9 mouse cellular contexts compared by ENCODE assay signal in genomic region chr7:30908277-30908991, GRCm38 (mm10). TPM values are rescaled to one million over a fixed set of nuclear protein-coding genes. Genes with fewer than 3 reads are reported as not detected.
A peak's percentile ranks its signal among the peaks of the same experiment; 100 is the strongest.
DNase-seq lines count a peak whose midpoint lies in the region; ATAC-seq and TF ChIP-seq lines count a peak whose summit lies in the region.
"Had no signal": no experiment of that assay in that cellular context is flagged by ENCODE, and none has a peak within 500 bp of the region (broad histone marks: within the 10 kb centered on the region; RNA-seq: fewer than 3 reads in every experiment).

No protein-coding gene starts in this region.

- no peak for TF ChIP-seq RAD21 in MEL (IDR thresholded peaks at IDR 0.05; ENCODE audit: low read depth, low read length)

- H3K4me3 ChIP-seq in MEL (ENCODE audit: control insufficient read depth in 1 of 2, insufficient read depth in 1 of 2, low read depth in 2 of 2, low read length in 2 of 2) = no peak overlapping the region
- H3K4me3 ChIP-seq in lung, postnatal 0 days (ENCODE audit: low read depth, low read length) = peak overlapping the region; percentile 17; the same call in 1 of the 2 replicates
- no peak overlapping the region for H3K4me3 ChIP-seq in stomach, postnatal 0 days (ENCODE audit: low read depth, low read length)

- intact Hi-C loops in heart, postnatal 36 days (cut with DNase I) = no loop called here

- 3% methylated on average over 16 of the region's 26 CpGs for WGBS in lung, postnatal 0 days
- 2% methylated on average over 25 of the region's 26 CpGs for WGBS in stomach, postnatal 0 days

- no peak for TF ChIP-seq POLR2A in MEL (IDR thresholded peaks at IDR 0.05; ENCODE audit: control insufficient read depth in 1 of 2, insufficient read depth in 1 of 2, low read depth in 1 of 2, low read length in 2 of 2, poor library complexity in 1 of 2)

- TF ChIP-seq EP300 in MEL (IDR thresholded peaks at IDR 0.05; ENCODE audit: low read depth in 1 of 2, low read length in 2 of 2) = no peak
- TF ChIP-seq EP300 in lung, postnatal 0 days (IDR thresholded peaks at IDR 0.05) = no peak
- no peak for TF ChIP-seq EP300 in stomach, postnatal 0 days (optimal IDR thresholded peaks at IDR 0.05)

- no peak for TF ChIP-seq CTCF in MEL (IDR thresholded peaks at IDR 0.05 in 2 of 3, conservative IDR thresholded peaks at IDR 0.05 in 1 of 3; ENCODE audit: control insufficient read depth in 1 of 3, insufficient read depth in 1 of 3, low read depth in 2 of 3, low read length in 3 of 3, poor library complexity in 1 of 3, severe bottlenecking in 1 of 3)
- no peak for TF ChIP-seq CTCF in lung, postnatal 0 days (IDR thresholded peaks at IDR 0.05)
- TF ChIP-seq CTCF in stomach, postnatal 0 days (IDR thresholded peaks at IDR 0.05; ENCODE audit: low read depth) = no peak; the same call in 1 of the 2 replicates

- H3K27ac ChIP-seq in MEL (ENCODE audit: control insufficient read depth, low read depth, low read length) = no peak overlapping the region
- no peak overlapping the region for H3K27ac ChIP-seq in lung, postnatal 0 days (ENCODE audit: low read length)
- H3K27ac ChIP-seq in stomach, postnatal 0 days (replicated peaks) = no peak overlapping the region

- peaks cover 0 to 1% of the 10 kb centered on the region in 2 experiments; a peak in 1 of 4 replicates for H3K27me3 ChIP-seq in MEL (ENCODE audit: control insufficient read depth in 1 of 2, insufficient read depth in 2 of 2, low read length in 2 of 2)
- no peaks in the 10 kb centered on the region for H3K27me3 ChIP-seq in lung, postnatal 0 days (replicated peaks; ENCODE audit: insufficient read depth, low read length)
- H3K27me3 ChIP-seq in stomach, postnatal 0 days (ENCODE audit: control insufficient read depth, insufficient read depth, low read length) = no peaks in the 10 kb centered on the region

- peak; percentile 9 for DNase-seq in MEL (ENCODE audit: low read depth, low spot score)
- peak; percentile 79 for DNase-seq in embryo, embryonic 10 days (ENCODE audit: low spot score)
- DNase-seq in induced T-regulatory cell, adult 2 months (ENCODE audit: low read depth) = peak; percentile 46
- DNase-seq in lung, postnatal 0 days (ENCODE audit: low spot score) = peak; percentile 71
- DNase-seq in stomach, postnatal 0 days (ENCODE audit: low spot score) = peak; percentile 67
- no peak for DNase-seq in thymus, postnatal 14 days
- DNase-seq in cerebellum, postnatal 4 days (ENCODE audit: low spot score in 2 of 2) = no peak
- DNase-seq in heart, postnatal 36 days = no peak

- H3K9me3 ChIP-seq in MEL (replicated peaks; ENCODE audit: insufficient read depth, low read length) = no peaks in the 10 kb centered on the region
- H3K9me3 ChIP-seq in lung, postnatal 0 days (ENCODE audit: low read length) = no peaks in the 10 kb centered on the region
- no peaks in the 10 kb centered on the region for H3K9me3 ChIP-seq in stomach, postnatal 0 days (ENCODE audit: control insufficient read depth, low read length)

- no peaks in the 10 kb centered on the region for H3K36me3 ChIP-seq in MEL (ENCODE audit: control insufficient read depth in 1 of 2, insufficient read depth in 2 of 2, low read length in 2 of 2)
- H3K36me3 ChIP-seq in lung, postnatal 0 days (ENCODE audit: insufficient read depth, low read length) = no peaks in the 10 kb centered on the region
- no peaks in the 10 kb centered on the region for H3K36me3 ChIP-seq in stomach, postnatal 0 days (ENCODE audit: control insufficient read depth, insufficient read depth, low read length)

- H3K4me1 ChIP-seq in MEL (ENCODE audit: control insufficient read depth in 1 of 2, insufficient read depth in 2 of 2, low read length in 2 of 2) = no peaks in the 10 kb centered on the region
- no peaks in the 10 kb centered on the region for H3K4me1 ChIP-seq in lung, postnatal 0 days (ENCODE audit: insufficient read depth, low read depth, low read length)
- no peaks in the 10 kb centered on the region; the same call in 1 of the 2 replicates for H3K4me1 ChIP-seq in stomach, postnatal 0 days (replicated peaks; ENCODE audit: control insufficient read depth, insufficient read depth)

- H3K79me2 ChIP-seq in MEL (ENCODE audit: control insufficient read depth, insufficient read depth, low read length, poor library complexity) = no peaks in the 10 kb centered on the region

- peak overlapping the region; percentile 52 for H3K4me2 ChIP-seq in lung, postnatal 0 days (replicated peaks; ENCODE audit: low read depth, low read length)
- H3K4me2 ChIP-seq in stomach, postnatal 0 days (replicated peaks; ENCODE audit: low read depth) = peak overlapping the region; percentile 45

- ATAC-seq in lung, postnatal 0 days = peak; percentile 85
- peak; percentile 56 for ATAC-seq in stomach, postnatal 0 days (ENCODE audit: low FRiP score, low TSS enrichment)

- H3K9ac ChIP-seq in MEL (ENCODE audit: control insufficient read depth, low read depth, low read length, poor library complexity, severe bottlenecking) = no peak overlapping the region
- H3K9ac ChIP-seq in lung, postnatal 0 days (replicated peaks; ENCODE audit: low read depth) = no peak overlapping the region
- H3K9ac ChIP-seq in stomach, postnatal 0 days (ENCODE audit: low read length) = peak overlapping the region; percentile 13; the same call in 1 of the 2 replicates

TF ChIP-seq in MEL, 35 proteins besides CTCF, POLR2A, EP300 and RAD21:
- TF ChIP-seq TAL1 (IDR thresholded peaks at IDR 0.05; ENCODE audit: low read length) = no peak
TF ChIP-seq in MEL: peak in this region for 0.

RNA-seq across cellular contexts. Expression of gene Mag, which starts 6.2 kb away (rescaled TPM):
- total RNA-seq in MEL (2012; rRNA removed) = not detected in 2 replicates
- not detected for polyA plus RNA-seq in MEL (2012; ENCODE audit: insufficient read depth in 1 of 2, insufficient read length in 2 of 2, low read depth in 1 of 2, low replicate concordance in 2 of 2, missing spikeins in 1 of 2)
- polyA plus RNA-seq in lung, postnatal 0 days (2015; fragmentation: Nextera tagmentation; extraction: Ambion mirVana) = 1.2 and 1.8 TPM in 2 replicates
- polyA plus RNA-seq in stomach, postnatal 0 days (2015; fragmentation: Nextera tagmentation; extraction: Ambion mirVana) = 0.33 and 0.36 TPM in 2 replicates
- total RNA-seq in heart, postnatal 36 days (2021) = not detected

RNA-seq across cellular contexts. Expression of gene Hamp2, which starts 16.0 kb away (rescaled TPM):
- total RNA-seq in MEL (2012; rRNA removed) = not detected in 2 replicates
- polyA plus RNA-seq in MEL (2012; ENCODE audit: insufficient read depth in 1 of 2, insufficient read length in 2 of 2, low read depth in 1 of 2, low replicate concordance in 2 of 2, missing spikeins in 1 of 2) = not detected
- not detected in 2 replicates for polyA plus RNA-seq in lung, postnatal 0 days (2015; fragmentation: Nextera tagmentation; extraction: Ambion mirVana)
- 0.52 and 0.54 TPM in 2 replicates for polyA plus RNA-seq in stomach, postnatal 0 days (2015; fragmentation: Nextera tagmentation; extraction: Ambion mirVana)
- 1 to 10 TPM; 2.9 to 4.6 TPM for total RNA-seq in heart, postnatal 36 days (2021)
- polyA plus RNA-seq: cortical plate, adult 2 months had no signal

RNA-seq across cellular contexts. Expression of gene Cd22, which starts 28.3 kb away (rescaled TPM):
- total RNA-seq in MEL (2012; rRNA removed) = not detected in 2 replicates
- polyA plus RNA-seq in MEL (2012; ENCODE audit: insufficient read depth in 1 of 2, insufficient read length in 2 of 2, low read depth in 1 of 2, low replicate concordance in 2 of 2, missing spikeins in 1 of 2) = under 1 TPM in 1 of 2 experiments, not detected in 1; 0.07 TPM
- polyA plus RNA-seq in lung, postnatal 0 days (2015; fragmentation: Nextera tagmentation; extraction: Ambion mirVana) = 0.35 and 0.79 TPM in 2 replicates
- polyA plus RNA-seq in stomach, postnatal 0 days (2015; fragmentation: Nextera tagmentation; extraction: Ambion mirVana) = 0.05 and 0.07 TPM in 2 replicates
- total RNA-seq in heart, postnatal 36 days (2021) = 1 to 10 TPM in 1 of 2 experiments, under 1 TPM in 1; 0.46 to 1.7 TPM

RNA-seq across cellular contexts. Expression of gene Hamp, which starts 35.4 kb away (rescaled TPM):
- not detected in 2 replicates for total RNA-seq in MEL (2012; rRNA removed)
- polyA plus RNA-seq in MEL (2012; ENCODE audit: insufficient read depth in 1 of 2, insufficient read length in 2 of 2, low read depth in 1 of 2, low replicate concordance in 2 of 2, missing spikeins in 1 of 2) = not detected
- not detected in 2 replicates for polyA plus RNA-seq in lung, postnatal 0 days (2015; fragmentation: Nextera tagmentation; extraction: Ambion mirVana)
- polyA plus RNA-seq in stomach, postnatal 0 days (2015; fragmentation: Nextera tagmentation; extraction: Ambion mirVana) = 0.45 and 1.6 TPM in 2 replicates
- 10 to 100 TPM; 20.2 to 36.3 TPM for total RNA-seq in heart, postnatal 36 days (2021)
- polyA plus RNA-seq: cortical plate, adult 2 months had no signal

RNA-seq across cellular contexts. Expression of gene Ffar1, which starts 47.1 kb away (rescaled TPM):
- not detected in 2 replicates for total RNA-seq in MEL (2012; rRNA removed)
- polyA plus RNA-seq in MEL (2012; ENCODE audit: insufficient read depth in 1 of 2, insufficient read length in 2 of 2, low read depth in 1 of 2, low replicate concordance in 2 of 2, missing spikeins in 1 of 2) = not detected
- not detected in 2 replicates for polyA plus RNA-seq in lung, postnatal 0 days (2015; fragmentation: Nextera tagmentation; extraction: Ambion mirVana)
- 0.04 and 0.06 TPM in 2 replicates for polyA plus RNA-seq in stomach, postnatal 0 days (2015; fragmentation: Nextera tagmentation; extraction: Ambion mirVana)
- not detected for total RNA-seq in heart, postnatal 36 days (2021)

Comparison
In these comparisons a context has a peak if more than half of its experiments do, and no peak if none do; other contexts are left out.
1. DNase-seq: peak in MEL (single experiment), embryo, embryonic 10 days (single experiment), induced T-regulatory cell, adult 2 months (single experiment), lung, postnatal 0 days (single experiment) and stomach, postnatal 0 days (single experiment); none in thymus, postnatal 14 days (single experiment), cerebellum, postnatal 4 days (0 of 2) and heart, postnatal 36 days (0 of 2).